Mouse (Mus musculus) urinary bladder, postnatal 25 days (tissue): ENCODE measurements at regions not wholly inside any gene's neighbourhood (a gene's known extent, or its start where the extent isn't known, plus 50 kb on each side); places are given as distances from the start of the nearest gene placed in this dataset.

Experiments
- DNase-seq: peaks from one replicate; pipeline ENCODE4 v3.0.0; 2022; ENCODE audit warnings: low spot score

GRCm38 (mm10) chr17:4706421-4706820 is 287.7 kb upstream of the Arid1b start:
- no peak for DNase-seq

GRCm38 (mm10) chr17:4721061-4721460 is 273.1 kb upstream of the Arid1b start:
- DNase-seq: no peak

GRCm38 (mm10) chr17:4724031-4724430 is 270.1 kb upstream of the Arid1b start:
- DNase-seq: no peak

DNA sequence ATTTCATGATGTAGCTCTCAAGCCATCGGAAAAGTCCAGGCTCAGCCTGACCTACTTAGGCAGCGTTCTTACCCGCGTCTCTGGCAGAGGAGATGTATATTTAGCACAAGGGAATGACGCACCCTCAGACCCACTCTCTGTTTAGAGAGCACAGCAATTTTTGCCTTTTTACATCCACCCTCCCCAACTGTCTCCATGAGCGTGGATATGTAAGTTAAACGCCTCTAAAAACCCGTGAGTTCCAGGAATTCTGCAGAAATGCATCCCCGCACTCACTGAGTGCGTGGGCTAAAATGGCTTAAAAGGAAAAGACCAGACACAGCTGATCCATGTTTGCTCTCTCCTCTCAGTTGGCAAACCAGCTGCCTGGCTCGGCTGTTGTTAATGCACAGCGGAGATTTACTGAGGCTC is 267.8 kb upstream of the Arid1b start:
- DNase-seq: no peak

- no peak for DNase-seq
Measured at GRCm38 (mm10) chr17:4734412-4734881, 259.7 kb upstream of the Arid1b start.

GRCm38 (mm10) chr17:4735185-4735584 is 258.9 kb upstream of the Arid1b start:
- DNase-seq: no peak

GRCm38 (mm10) chr17:4736689-4737088 is 257.4 kb upstream of the Arid1b start:
- no peak for DNase-seq

- no peak for DNase-seq
Measured at GRCm38 (mm10) chr17:4738717-4739485, 255.2 kb upstream of the Arid1b start.

DNA sequence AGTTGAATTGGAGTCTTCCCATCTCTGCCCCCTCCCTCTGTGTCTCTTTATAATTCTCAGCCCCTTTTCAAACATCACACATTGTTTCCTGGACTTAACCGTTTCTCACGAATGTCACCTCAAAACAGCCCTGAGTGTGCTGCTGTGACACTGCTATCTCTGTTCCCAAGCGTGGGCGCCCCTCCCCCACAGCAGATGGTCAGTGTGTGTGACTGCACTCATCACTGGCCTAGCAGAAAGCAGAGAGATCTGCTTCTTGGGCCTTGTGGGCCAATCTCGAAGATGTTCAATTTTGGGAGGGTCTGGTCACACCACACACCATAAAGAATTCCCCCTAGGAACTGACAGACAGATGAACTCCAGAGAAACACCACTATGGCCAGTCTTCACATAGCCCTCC is 253.3 kb upstream of the Arid1b start:
- DNase-seq: no peak

DNA sequence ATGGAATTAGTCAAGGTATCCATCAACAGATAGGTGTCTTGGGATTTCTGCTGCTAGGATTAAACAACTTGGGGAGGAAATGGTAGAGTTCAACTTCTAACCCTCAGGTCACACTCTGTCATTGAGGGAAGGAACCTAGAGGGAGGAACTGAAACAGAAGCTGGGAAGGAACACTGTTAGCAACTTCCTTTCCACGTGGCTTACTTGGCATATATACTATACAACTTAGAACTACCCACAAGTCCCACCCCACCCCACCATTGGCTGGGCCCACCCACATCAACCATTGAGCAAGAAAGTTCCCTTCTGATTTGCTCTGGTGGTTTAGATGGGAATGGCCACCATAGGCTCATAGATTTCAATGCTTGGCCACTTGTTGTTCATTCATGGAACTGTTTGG is 251.8 kb upstream of the Arid1b start:
- no peak for DNase-seq

DNA sequence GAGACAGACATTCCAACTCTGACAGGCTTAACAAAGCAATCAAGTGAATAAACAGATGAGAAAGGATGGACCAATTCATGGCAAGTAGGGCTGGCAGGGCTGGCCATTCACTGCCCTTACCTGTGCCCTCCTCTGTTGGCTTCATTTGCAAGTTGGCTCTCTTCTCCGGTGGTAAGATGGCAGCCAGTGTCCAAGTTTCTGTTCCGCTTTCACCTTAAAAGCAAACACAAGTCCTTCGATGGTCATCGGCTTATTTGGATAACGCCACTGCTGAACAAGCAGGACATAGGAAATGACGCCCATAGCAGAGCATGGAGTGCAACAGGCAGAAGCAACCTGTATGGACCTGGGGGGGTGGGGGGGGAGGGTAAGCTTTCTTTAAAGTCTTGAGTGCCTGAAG is 231.2 kb upstream of the Arid1b start:
- no peak for DNase-seq

DNA sequence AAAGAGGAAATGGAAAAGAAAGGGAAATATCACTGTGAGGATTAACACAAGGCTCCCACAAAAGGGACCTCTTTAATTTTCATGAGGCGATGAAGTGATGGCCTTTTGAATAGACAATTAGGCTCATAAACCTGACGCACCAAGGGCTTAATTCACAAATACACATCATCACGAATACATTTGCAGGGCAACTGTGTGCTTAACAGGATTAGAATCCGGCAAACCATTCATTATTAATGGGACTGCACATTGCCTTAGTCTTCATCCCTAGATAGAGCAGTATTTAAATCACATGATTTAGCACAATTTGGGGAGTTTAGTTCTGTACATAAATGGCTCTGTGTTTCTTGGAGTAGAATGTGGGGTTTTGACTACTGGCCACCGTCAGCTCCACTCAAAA is 228.4 kb upstream of the Arid1b start:
- DNase-seq: no peak

DNA sequence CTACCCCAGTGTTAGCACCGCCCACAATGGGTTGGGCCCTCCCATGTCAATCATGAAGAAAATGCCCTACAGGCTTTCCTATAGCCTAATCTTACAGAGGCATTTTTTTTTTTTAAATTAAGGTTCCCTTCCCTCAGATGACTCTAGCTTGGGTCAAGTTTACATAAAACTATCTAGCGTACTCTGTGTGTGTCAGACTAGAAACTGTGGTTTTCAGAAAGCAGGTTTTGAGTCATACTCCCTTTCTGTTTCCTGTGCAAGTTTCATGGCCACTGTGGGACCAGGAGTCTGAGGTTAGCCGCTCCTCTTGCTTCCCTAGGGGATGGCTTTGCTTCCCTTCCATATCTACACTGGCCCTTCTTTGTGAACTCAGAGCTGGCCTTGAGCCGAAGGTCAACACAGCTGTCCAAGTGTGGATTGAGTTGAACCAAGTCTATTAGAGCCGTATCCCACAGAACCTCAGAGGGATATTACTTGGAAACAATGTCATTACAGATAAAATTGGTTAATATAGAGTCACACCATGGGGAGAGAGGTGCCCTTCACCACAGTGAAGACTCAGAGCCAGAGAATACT is 226.1 kb upstream of the Arid1b start:
- DNase-seq: no peak

GRCm38 (mm10) chr17:4769284-4769683 is 224.8 kb upstream of the Arid1b start:
- DNase-seq: no peak

GRCm38 (mm10) chr17:4770052-4770451 is 224.1 kb upstream of the Arid1b start:
- DNase-seq: no peak

- peak; percentile 80 for DNase-seq
Measured at GRCm38 (mm10) chr17:4778161-4778560, 216.0 kb upstream of the Arid1b start.

DNA sequence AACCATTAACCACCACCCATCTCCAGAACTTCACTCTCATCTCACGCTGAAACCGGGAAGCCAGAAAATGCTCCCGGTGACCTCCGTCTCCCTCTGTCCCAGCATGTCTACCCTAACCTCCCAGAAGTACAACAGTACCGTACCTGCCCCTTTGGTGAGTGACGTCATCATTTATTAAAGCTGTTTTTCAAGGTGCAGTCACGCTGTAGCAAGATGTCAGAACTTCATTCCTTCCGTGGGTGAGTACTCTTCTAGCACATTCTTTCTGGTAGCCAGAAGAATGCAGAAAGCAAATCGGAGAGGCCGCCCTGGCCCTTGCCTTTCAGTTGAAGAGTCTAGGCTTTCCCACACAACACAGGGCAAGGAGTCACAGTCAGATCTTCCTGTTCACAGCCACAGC is 215.1 kb upstream of the Arid1b start:
- peak; percentile 26 for DNase-seq

DNA sequence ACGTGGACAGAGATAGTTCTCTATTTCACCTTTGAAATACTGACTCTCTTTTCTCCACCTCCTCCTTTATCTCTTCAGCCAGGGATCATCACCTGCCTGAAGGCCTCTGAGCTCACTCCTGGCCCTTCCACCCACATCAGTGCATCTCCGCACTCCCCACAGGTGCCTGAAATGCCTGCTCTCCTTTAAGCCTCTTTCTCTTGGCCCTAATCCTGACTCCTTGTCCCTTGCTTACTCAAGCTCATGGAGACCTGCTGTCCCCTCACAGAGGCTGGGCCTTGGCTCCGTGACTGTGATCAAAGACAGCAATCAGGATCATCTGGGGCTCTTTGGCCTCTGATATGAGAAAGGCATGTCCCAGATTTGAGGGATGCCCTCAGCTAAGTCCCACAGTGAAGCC is 212.5 kb upstream of the Arid1b start:
- DNase-seq: no peak

GRCm38 (mm10) chr17:4784296-4784695 is 209.8 kb upstream of the Arid1b start:
- DNase-seq: no peak

DNA sequence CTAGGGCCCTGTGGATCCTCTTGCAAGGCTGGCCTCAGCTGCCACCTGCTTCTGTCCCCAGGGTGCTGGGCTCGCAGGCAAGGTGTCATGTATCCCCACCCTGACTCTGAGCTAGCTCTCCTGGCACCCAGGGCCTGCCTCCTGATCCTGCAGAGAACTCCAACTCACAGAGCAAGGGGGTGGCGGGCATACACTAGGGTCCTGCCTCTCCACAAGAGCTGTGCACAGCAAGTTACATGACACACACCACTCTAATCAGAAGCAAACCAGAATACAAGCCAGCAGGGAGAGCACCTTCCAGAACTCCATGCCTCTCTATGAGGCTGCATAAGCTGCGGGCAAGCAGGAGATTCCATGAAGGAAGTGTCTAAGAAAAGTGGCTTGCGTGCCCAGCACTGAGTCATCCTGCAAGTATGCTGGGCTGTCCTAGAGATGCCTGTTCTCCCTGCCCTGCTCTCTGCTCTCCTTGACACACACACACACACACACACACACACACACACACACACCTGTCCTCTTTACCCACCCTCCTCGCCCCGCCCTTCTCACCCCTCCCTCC is 208.8 kb upstream of the Arid1b start:
- peak; percentile 39 for DNase-seq

DNA sequence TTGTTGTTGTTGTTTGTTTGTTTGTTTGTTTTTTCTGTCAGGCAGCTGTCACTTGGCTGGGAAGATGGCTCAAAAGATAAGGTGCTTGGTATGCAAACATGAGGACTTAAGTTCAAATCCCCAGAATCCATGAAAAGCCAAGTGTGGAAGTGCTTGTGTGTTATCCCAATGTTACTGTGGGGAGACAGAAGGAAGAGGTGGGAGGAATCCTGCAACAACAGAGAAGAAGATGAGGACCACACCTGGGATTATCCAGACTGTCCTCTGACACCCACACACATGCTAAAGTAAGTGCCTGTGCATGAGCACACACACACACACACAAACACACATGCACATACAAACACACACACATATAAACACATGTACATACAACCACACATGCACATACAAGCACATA is 207.6 kb upstream of the Arid1b start:
- DNase-seq: no peak

- DNase-seq: no peak
Measured at GRCm38 (mm10) chr17:4791873-4792272, 202.3 kb upstream of the Arid1b start.

DNA sequence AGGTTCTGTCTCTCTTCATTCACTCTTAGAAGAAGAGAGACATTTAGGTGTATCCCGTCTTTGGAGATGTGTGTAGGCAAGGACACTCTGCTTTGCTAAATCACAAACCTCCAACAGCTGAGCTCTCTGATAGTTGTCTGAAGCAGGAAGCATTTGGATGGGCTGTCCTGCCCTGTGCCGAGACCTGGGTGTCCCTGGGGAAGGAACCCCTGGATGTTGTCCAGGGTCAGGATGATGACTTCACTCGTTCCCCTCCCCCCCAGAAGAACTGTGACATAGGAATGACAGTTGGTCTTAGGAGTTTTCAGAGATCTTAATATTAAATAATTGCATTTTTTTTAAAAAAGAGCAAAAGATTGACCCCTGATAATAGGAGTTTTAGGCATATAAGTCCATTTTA is 197.9 kb upstream of the Arid1b start:
- no peak for DNase-seq

GRCm38 (mm10) chr17:4804013-4804412 is 190.1 kb upstream of the Arid1b start:
- DNase-seq: no peak
